Mouse (Mus musculus) brain, embryonic 14.5 days (tissue): ENCODE results near the gene Olfr809. TPM values are rescaled to one million over a fixed set of nuclear protein-coding genes. Genes with fewer than 3 reads are reported as not detected.

Source experiments
- DNase-seq: peaks from one replicate; pipeline ENCODE4 v3.0.0-alpha.2; 2011; ENCODE audit warnings: low read depth
- CTCF ChIP-seq: fragments of 200-500 bp; IDR thresholded peaks from 2 replicates; pipeline ENCODE4 v1.5.1; 2012; ENCODE audit warnings: inconsistent platforms, mild to moderate bottlenecking, moderate library complexity, borderline replicate concordance; ENCODE audit not compliant: insufficient read depth, insufficient read length; ENCODE audit errors: extremely low read depth
- POLR2A ChIP-seq: fragments of 200-500 bp; IDR thresholded peaks from 2 replicates; pipeline ENCODE4 v1.6.1; 2012; ENCODE audit warnings: mild to moderate bottlenecking, inconsistent platforms, borderline replicate concordance; ENCODE audit not compliant: poor library complexity, insufficient read depth, insufficient read length, severe bottlenecking; ENCODE audit errors: extremely low read depth
- polyA plus RNA-seq: library from polyadenylated mRNA; depleted of rRNA; stranded (reverse); fragments of >200 nt; gene quantifications from 2 replicates; pipeline ENCODE4 v1.2.3, GENCODE M21; 2012; rRNA removed

Gene Olfr809
- polyA plus RNA-seq = not detected in 2 replicates

DNA sequence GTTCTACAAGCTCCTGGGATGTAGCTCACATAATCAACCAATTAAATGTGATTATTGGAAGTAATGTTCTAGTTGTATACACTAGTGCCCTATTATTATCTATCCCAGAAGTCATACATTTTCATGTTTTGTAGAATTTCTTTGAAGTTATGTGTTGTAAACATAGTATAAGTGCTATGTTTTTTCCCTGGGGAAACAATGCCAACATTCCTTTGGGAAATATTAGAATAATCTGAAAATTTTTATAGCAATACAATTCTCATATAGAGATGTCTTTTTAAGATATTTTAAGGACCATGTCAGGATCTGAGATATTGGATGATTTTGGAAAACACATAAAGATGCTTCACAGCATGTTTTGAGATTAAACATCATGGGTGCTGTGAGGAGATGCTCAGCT lies at the start of gene Olfr809:
Olfr809 (plus strand) TSS at position 301 of the 400 bp plus-strand sequence.
- DNase-seq = no peak
- TF ChIP-seq POLR2A (no peak), CTCF (no peak)

DNA sequence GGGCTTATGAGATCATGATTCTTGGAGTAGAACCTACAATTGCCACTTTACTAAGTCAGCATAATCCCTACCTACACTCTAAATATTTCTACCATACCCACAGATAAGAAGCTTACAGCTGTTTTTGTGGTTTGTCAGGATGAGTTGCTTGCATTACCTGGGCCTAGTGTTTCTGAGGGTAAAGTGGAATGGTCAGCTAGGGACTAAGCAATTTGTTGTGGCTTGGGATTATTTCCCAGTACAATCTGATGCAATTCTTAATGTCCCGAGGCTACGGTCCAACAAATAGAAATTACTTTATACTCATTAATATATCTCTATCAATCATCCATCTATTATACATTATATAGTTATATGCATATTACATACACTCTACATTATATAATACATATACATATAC lies 45.2 kb upstream of the Olfr809 start, which contains the start of gene Olfr805:
Olfr805 (minus strand) TSS at position 101 of the 400 bp plus-strand sequence.
- DNase-seq = no peak
- TF ChIP-seq POLR2A (no peak), CTCF (no peak)

DNA sequence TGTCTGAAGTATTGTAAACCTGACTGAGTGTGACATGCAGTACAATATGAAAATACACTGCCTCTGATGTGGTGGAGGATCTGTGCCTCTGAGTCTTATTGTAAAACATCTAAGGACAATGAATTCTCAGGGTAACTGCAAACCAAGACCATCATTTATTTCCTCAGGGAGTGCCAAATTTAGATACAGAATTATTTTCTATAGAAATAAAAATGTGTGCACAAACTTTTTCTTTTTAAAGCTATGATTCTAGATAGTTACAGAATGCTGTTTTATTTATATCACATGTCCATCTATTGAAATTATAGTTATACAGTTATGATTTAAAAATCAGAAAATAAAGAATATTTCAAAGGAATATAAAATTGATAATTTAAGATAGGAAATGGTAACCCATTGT lies 32.6 kb upstream of the Olfr809 start, which contains the start of gene Olfr806:
Olfr806 (minus strand) TSS at position 101 of the 400 bp plus-strand sequence.
- TF ChIP-seq CTCF (no peak), POLR2A (no peak)
- DNase-seq = no peak

- TF ChIP-seq POLR2A (no peak), CTCF (no peak)
- no peak for DNase-seq
Observed at GRCm38 (mm10) chr10:129757693-129758092, 16.7 kb upstream of the Olfr809 start, which contains the start of gene Olfr807. TSS of gene Olfr807 (minus strand) at chr10:129757793.

GRCm38 (mm10) chr10:129765182-129765581 lies 9.3 kb upstream of the Olfr809 start, which contains the start of gene Olfr808:
TSS of gene Olfr808 (plus strand) at chr10:129765482.
- TF ChIP-seq CTCF = no peak
- no peak for TF ChIP-seq POLR2A
- no peak for DNase-seq

DNA sequence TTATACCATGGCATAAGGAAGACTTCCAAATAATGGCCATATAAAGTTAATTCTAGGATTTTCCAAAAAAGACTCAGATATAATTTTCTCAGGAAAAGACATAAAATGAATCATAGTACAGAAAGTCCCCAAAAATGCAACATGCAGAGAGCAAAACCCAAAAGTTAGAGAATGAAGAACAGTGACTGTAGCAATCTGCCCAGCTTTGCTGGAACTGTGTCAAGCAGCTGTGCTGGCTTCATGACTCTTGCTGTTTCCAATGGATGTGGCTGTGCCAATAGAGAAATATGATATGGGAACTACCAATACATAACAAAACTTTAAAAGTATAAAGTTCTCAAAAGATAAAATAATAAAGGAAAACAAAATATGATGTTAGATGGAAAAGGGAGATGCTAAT lies 3.7 kb downstream of the Olfr809 start:
- TF ChIP-seq POLR2A (no peak), CTCF (no peak)
- no peak for DNase-seq

DNA sequence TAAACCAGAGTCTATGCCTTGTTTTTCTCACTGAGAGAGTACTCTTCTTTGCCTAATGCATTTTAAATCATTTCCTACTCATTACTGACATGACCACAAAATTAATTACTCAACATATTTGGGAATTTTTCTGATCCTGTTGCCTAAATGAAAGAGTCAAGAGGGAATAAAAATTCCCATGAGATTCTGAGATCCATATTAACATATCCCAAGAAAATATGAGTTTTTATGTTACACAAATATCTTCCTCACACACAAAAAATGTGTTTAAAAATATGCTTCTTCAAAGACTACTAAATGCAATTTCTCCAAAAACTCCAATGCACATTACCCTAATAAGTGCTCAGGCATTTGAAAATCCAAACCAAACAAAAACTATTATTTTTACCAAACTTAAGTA lies 20.4 kb downstream of the Olfr809 start, which contains the start of gene Olfr810:
Olfr810 (minus strand) TSS at position 101 of the 400 bp plus-strand sequence.
- TF ChIP-seq CTCF (no peak), POLR2A (no peak)
- DNase-seq = no peak

DNA sequence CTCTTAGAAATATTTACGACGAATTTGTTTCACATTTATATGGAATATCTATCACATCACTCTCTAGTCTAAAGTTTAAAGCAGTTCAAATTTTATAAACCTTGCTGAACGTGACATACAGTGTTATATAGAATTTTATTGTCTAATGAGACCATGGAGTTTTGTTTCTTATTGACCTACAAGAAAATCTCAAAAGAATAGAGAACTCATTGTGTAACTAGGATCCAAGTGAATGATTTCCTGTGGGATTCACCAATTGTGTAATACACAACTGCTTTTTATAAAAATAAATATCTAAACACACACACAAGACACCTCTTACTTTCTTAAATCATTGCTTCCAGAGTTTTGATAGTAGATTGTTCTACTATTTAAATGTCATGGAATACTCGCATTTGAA lies 29.9 kb downstream of the Olfr809 start, which contains the start of gene Olfr811:
Olfr811 (minus strand) TSS at position 101 of the 400 bp plus-strand sequence.
- TF ChIP-seq CTCF (no peak), POLR2A (no peak)
- DNase-seq = no peak

Other genes starting within 250 kb of the Olfr809 start
- gene Olfr792, start 235.5 kb upstream of the Olfr809 start, polyA plus RNA-seq = not detected in 2 replicates
- gene Olfr794, start 207.0 kb upstream of the Olfr809 start, polyA plus RNA-seq = not detected in 2 replicates
- not detected in 2 replicates for gene Olfr796, start 162.1 kb upstream of the Olfr809 start, polyA plus RNA-seq
- gene Olfr798, start 146.7 kb upstream of the Olfr809 start, polyA plus RNA-seq = not detected in 2 replicates
- not detected in 2 replicates for gene Olfr799, start 137.2 kb upstream of the Olfr809 start, polyA plus RNA-seq
- gene Olfr800, start 116.9 kb upstream of the Olfr809 start, polyA plus RNA-seq = not detected in 2 replicates
- not detected in 2 replicates for gene Olfr801, start 100.8 kb upstream of the Olfr809 start, polyA plus RNA-seq
- gene Olfr802, start 86.5 kb upstream of the Olfr809 start, polyA plus RNA-seq = not detected in 2 replicates
- gene Olfr803, start 80.4 kb upstream of the Olfr809 start, polyA plus RNA-seq = not detected in 2 replicates
- not detected in 2 replicates for gene Olfr804, start 71.4 kb upstream of the Olfr809 start, polyA plus RNA-seq
- not detected in 2 replicates for gene Olfr805, start 45.3 kb upstream of the Olfr809 start, polyA plus RNA-seq
- gene Olfr806, start 32.7 kb upstream of the Olfr809 start, polyA plus RNA-seq = not detected in 2 replicates
- gene Olfr807, start 16.8 kb upstream of the Olfr809 start, polyA plus RNA-seq = not detected in 2 replicates
- not detected in 2 replicates for gene Olfr808, start 9.2 kb upstream of the Olfr809 start, polyA plus RNA-seq
- gene Olfr810, start 20.3 kb downstream of the Olfr809 start, polyA plus RNA-seq = not detected in 2 replicates
- not detected in 2 replicates for gene Olfr811, start 29.8 kb downstream of the Olfr809 start, polyA plus RNA-seq
- not detected in 2 replicates for gene Olfr812, start 71.5 kb downstream of the Olfr809 start, polyA plus RNA-seq
- gene Olfr813, start 80.7 kb downstream of the Olfr809 start, polyA plus RNA-seq = not detected in 2 replicates
- not detected in 2 replicates for gene Olfr814, start 105.2 kb downstream of the Olfr809 start, polyA plus RNA-seq
- gene Olfr815, start 131.2 kb downstream of the Olfr809 start, polyA plus RNA-seq = not detected in 2 replicates
- gene Olfr816, start 141.0 kb downstream of the Olfr809 start, polyA plus RNA-seq = not detected in 2 replicates
- not detected in 2 replicates for gene Olfr818, start 174.5 kb downstream of the Olfr809 start, polyA plus RNA-seq
- not detected in 2 replicates for gene Olfr819, start 192.6 kb downstream of the Olfr809 start, polyA plus RNA-seq
- gene Olfr247, start 201.5 kb downstream of the Olfr809 start, polyA plus RNA-seq = not detected in 2 replicates
- gene Gm10310, start 210.4 kb downstream of the Olfr809 start, polyA plus RNA-seq = not detected in 2 replicates
- not detected in 2 replicates for gene Olfr820, start 238.0 kb downstream of the Olfr809 start, polyA plus RNA-seq